Mouse (Mus musculus): ENCODE measurements around the gene Zfp459. TPM values are rescaled to one million over a fixed set of nuclear protein-coding genes. Genes with fewer than 3 reads are reported as not detected.

Zfp459 gene
- total RNA-seq, 2 experiments from 2014 or later = 1.7 TPM; not detected in 1

Other genes with a start within 250 kb of the Zfp459 start
- gene Rsl1, start 248.2 kb downstream of the Zfp459 start, total RNA-seq (2015; ENCODE audit: low replicate concordance) = 2.3 TPM in 1 of 2 replicates, not detected in the other
- 0.60 TPM in 1 of 2 replicates, not detected in the other for gene Rsl1, start 248.2 kb downstream of the Zfp459 start, total RNA-seq (2017; ENCODE audit: low replicate concordance)
- gene Zfp455, start 226.9 kb downstream of the Zfp459 start, total RNA-seq (2015; ENCODE audit: low replicate concordance) = 1.5 and 3.1 TPM in 2 replicates
- gene Zfp455, start 226.9 kb downstream of the Zfp459 start, total RNA-seq (2017; ENCODE audit: low replicate concordance) = 1.4 TPM in 1 of 2 replicates, not detected in the other
- 3.3 TPM in 1 of 2 replicates, not detected in the other for gene Zfp458, start 143.0 kb downstream of the Zfp459 start, total RNA-seq (2015; ENCODE audit: low replicate concordance)
- gene Zfp458, start 143.0 kb downstream of the Zfp459 start, total RNA-seq (2017; ENCODE audit: low replicate concordance) = 2.7 TPM in 1 of 2 replicates, not detected in the other
- not detected in 2 replicates for gene Zfp457, start 114.9 kb downstream of the Zfp459 start, total RNA-seq (2015; ENCODE audit: low replicate concordance)
- gene Zfp457, start 114.9 kb downstream of the Zfp459 start, total RNA-seq (2017; ENCODE audit: low replicate concordance) = 0.56 TPM in 1 of 2 replicates, not detected in the other
- gene Zfp595, start 88.8 kb downstream of the Zfp459 start, total RNA-seq (2015; ENCODE audit: low replicate concordance) = 4.0 and 5.0 TPM in 2 replicates
- 2.0 and 7.8 TPM in 2 replicates for gene Zfp595, start 88.8 kb downstream of the Zfp459 start, total RNA-seq (2017; ENCODE audit: low replicate concordance)
- gene Gm28044, start 60.9 kb downstream of the Zfp459 start, total RNA-seq (2015; ENCODE audit: low replicate concordance) = not detected in 2 replicates
- not detected in 2 replicates for gene Gm28044, start 60.9 kb downstream of the Zfp459 start, total RNA-seq (2017; ENCODE audit: low replicate concordance)
- 3.1 and 5.0 TPM in 2 replicates for gene Zfp953, start 60.8 kb downstream of the Zfp459 start, total RNA-seq (2015; ENCODE audit: low replicate concordance)
- 6.8 and 7.6 TPM in 2 replicates for gene Zfp953, start 60.8 kb downstream of the Zfp459 start, total RNA-seq (2017; ENCODE audit: low replicate concordance)
- gene Gm28041, start 45.7 kb downstream of the Zfp459 start, total RNA-seq (2015; ENCODE audit: low replicate concordance) = not detected in 2 replicates
- gene Gm28041, start 45.7 kb downstream of the Zfp459 start, total RNA-seq (2017; ENCODE audit: low replicate concordance) = not detected in 2 replicates
- gene Zfp456, start 45.6 kb downstream of the Zfp459 start, total RNA-seq (2015; ENCODE audit: low replicate concordance) = 0.19 and 0.63 TPM in 2 replicates
- 0.56 and 1.5 TPM in 2 replicates for gene Zfp456, start 45.6 kb downstream of the Zfp459 start, total RNA-seq (2017; ENCODE audit: low replicate concordance)
- 3.5 and 7.7 TPM in 2 replicates for gene Zfp429, start 21.6 kb downstream of the Zfp459 start, total RNA-seq (2015; ENCODE audit: low replicate concordance)
- 3.5 and 3.6 TPM in 2 replicates for gene Zfp429, start 21.6 kb downstream of the Zfp459 start, total RNA-seq (2017; ENCODE audit: low replicate concordance)
- gene Zfp874a, start 30.2 kb upstream of the Zfp459 start, total RNA-seq (2015; ENCODE audit: low replicate concordance) = 72.8 and 75.0 TPM in 2 replicates
- gene Zfp874a, start 30.2 kb upstream of the Zfp459 start, total RNA-seq (2017; ENCODE audit: low replicate concordance) = 112 and 135 TPM in 2 replicates
- gene Zfp874b, start 62.8 kb upstream of the Zfp459 start, total RNA-seq (2015; ENCODE audit: low replicate concordance) = 48.9 and 51.3 TPM in 2 replicates
- gene Zfp874b, start 62.8 kb upstream of the Zfp459 start, total RNA-seq (2017; ENCODE audit: low replicate concordance) = 71.6 and 103 TPM in 2 replicates
- gene Zfp58, start 79.1 kb upstream of the Zfp459 start, total RNA-seq (2015; ENCODE audit: low replicate concordance) = 1.5 TPM in 1 of 2 replicates, not detected in the other
- 1.0 and 2.1 TPM in 2 replicates for gene Zfp58, start 79.1 kb upstream of the Zfp459 start, total RNA-seq (2017; ENCODE audit: low replicate concordance)
- not detected in 2 replicates for gene Gm26965, start 104.7 kb upstream of the Zfp459 start, total RNA-seq (2015; ENCODE audit: low replicate concordance)
- gene Gm26965, start 104.7 kb upstream of the Zfp459 start, total RNA-seq (2017; ENCODE audit: low replicate concordance) = not detected in 2 replicates
- 5.8 and 7.1 TPM in 2 replicates for gene Zfp87, start 104.8 kb upstream of the Zfp459 start, total RNA-seq (2015; ENCODE audit: low replicate concordance)
- gene Zfp87, start 104.8 kb upstream of the Zfp459 start, total RNA-seq (2017; ENCODE audit: low replicate concordance) = 10.6 and 23.1 TPM in 2 replicates
- 3.3 and 6.7 TPM in 2 replicates for gene Zfp748, start 132.4 kb upstream of the Zfp459 start, total RNA-seq (2015; ENCODE audit: low replicate concordance)
- 2.9 and 4.6 TPM in 2 replicates for gene Zfp748, start 132.4 kb upstream of the Zfp459 start, total RNA-seq (2017; ENCODE audit: low replicate concordance)
- gene Zfp729b, start 188.3 kb upstream of the Zfp459 start, total RNA-seq (2015; ENCODE audit: low replicate concordance) = 1.9 and 5.2 TPM in 2 replicates
- gene Zfp729b, start 188.3 kb upstream of the Zfp459 start, total RNA-seq (2017; ENCODE audit: low replicate concordance) = 2.4 and 4.6 TPM in 2 replicates
- gene Gm49345, start 216.4 kb upstream of the Zfp459 start, total RNA-seq (2015; ENCODE audit: low replicate concordance) = not detected in 2 replicates
- not detected in 2 replicates for gene Gm49345, start 216.4 kb upstream of the Zfp459 start, total RNA-seq (2017; ENCODE audit: low replicate concordance)
- 1.2 and 6.1 TPM in 2 replicates for gene Zfp729a, start 216.4 kb upstream of the Zfp459 start, total RNA-seq (2015; ENCODE audit: low replicate concordance)
- 4.9 and 11.4 TPM in 2 replicates for gene Zfp729a, start 216.4 kb upstream of the Zfp459 start, total RNA-seq (2017; ENCODE audit: low replicate concordance)

All from erythroblast, adult 5-6 weeks (primary cell).